Mouse (Mus musculus) bone marrow macrophage, adult 2 months (primary cell): Measurements from ENCODE around the gene Dennd1b.

ENCODE experiments used
- CTCF ChIP-seq: IDR thresholded peaks from 2 replicates; pipeline ENCODE4 v1.5.1; 2012; ENCODE audit warnings: low read depth, mild to moderate bottlenecking, low read length, moderate library complexity
- POLR2A ChIP-seq: IDR thresholded peaks from 2 replicates; pipeline ENCODE4 v1.6.1; 2012; ENCODE audit warnings: mild to moderate bottlenecking, low read depth, low read length, borderline replicate concordance

DNA sequence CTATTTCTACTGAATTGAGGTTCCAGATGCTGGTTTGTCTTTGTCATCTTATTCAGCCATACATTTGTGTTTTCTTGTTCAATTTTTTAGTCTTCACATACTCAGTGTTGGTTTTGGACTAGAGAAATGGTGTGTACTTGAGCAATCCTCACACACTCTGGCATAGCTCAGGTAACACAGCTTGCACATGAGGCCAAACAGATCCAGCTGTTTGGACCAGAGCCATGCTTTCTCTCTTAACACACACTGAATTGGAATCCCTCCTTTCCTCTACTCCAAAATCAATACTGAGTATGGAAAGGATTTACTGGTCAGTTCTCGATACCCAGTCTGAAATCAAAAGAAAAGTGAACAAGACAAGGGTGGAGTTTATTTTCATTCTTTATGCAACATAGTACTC is 69.2 kb downstream of the Dennd1b start:
- no peak for TF ChIP-seq CTCF
- no peak for TF ChIP-seq POLR2A
